In the genomic region with DNA sequence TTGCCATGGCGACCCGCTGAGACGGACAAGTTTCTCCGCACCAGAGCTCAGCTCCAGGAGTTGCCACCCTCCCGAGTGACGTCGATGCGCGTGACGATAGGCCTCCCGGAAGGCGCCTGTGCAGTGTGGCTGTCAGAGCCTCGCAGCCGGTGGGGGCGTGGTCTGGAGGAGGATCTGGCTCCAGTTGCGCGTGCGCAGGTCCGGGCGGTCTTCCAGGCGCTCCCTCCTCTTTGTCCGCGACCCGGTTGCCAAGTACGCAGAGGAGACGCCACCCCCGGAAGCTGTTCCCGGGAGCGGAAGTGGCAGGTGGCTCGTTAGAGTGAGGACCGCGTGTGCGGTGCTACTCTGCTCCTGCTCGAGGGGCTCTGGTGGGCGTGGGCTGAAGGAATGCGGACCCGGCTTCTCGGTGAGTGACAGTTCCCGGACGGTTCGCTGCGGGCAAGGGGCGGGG, we compare ENCODE assay signal across 8 mouse cellular contexts. TPM values are rescaled to one million over a fixed set of nuclear protein-coding genes. Genes with fewer than 3 reads are reported as not detected.
DNase-seq lines count a peak whose midpoint lies in the region; ATAC-seq and TF ChIP-seq lines count a peak whose summit lies in the region.

No protein-coding gene starts in this region.

- peak; percentile 58; the same call in 1 of the 2 replicates for TF ChIP-seq POLR2A in olfactory bulb, adult 2 months (IDR thresholded peaks at IDR 0.05; ENCODE audit: insufficient read depth, low read depth, low read length)
- peak; percentile 53 for TF ChIP-seq POLR2A in thymus, adult 2 months (IDR thresholded peaks at IDR 0.05; ENCODE audit: control insufficient read depth, extremely low read depth, insufficient read depth, low read length, poor library complexity)

- H3K4me2 ChIP-seq in forebrain, embryonic 16.5 days (ENCODE audit: low read length): peak overlapping the region; percentile 85
- peak overlapping the region; percentile 73 for H3K4me2 ChIP-seq in lung, embryonic 14.5 days

- H3K27me3 ChIP-seq in G1E (ENCODE audit: insufficient read depth, low read length): no peaks in the 10 kb centered on the region
- no peaks in the 10 kb centered on the region for H3K27me3 ChIP-seq in forebrain, embryonic 16.5 days (replicated peaks; ENCODE audit: control insufficient read depth, insufficient read depth, low read length)
- H3K27me3 ChIP-seq in lung, embryonic 14.5 days (ENCODE audit: insufficient read depth, low read length): no peaks in the 10 kb centered on the region
- H3K27me3 ChIP-seq in thymus, adult 2 months (ENCODE audit: control insufficient read depth, insufficient read depth, low read length): no peaks in the 10 kb centered on the region

- peak; percentile 99 for ATAC-seq in G1E (ENCODE audit: extremely low read depth, insufficient number of reproducible peaks, low FRiP score, poor library complexity, severe bottlenecking)
- peak; percentile 100 for ATAC-seq in forebrain, embryonic 16.5 days
- peak; percentile 99 for ATAC-seq in lung, embryonic 14.5 days (ENCODE audit: insufficient read depth)

- peaks cover 34% of the 10 kb centered on the region for H3K36me3 ChIP-seq in G1E (replicated peaks)
- peaks cover 8% of the 10 kb centered on the region for H3K36me3 ChIP-seq in forebrain, embryonic 16.5 days (ENCODE audit: control insufficient read depth, insufficient read depth)
- H3K36me3 ChIP-seq in lung, embryonic 14.5 days (ENCODE audit: insufficient read depth): peaks cover 18% of the 10 kb centered on the region
- peaks cover 12% of the 10 kb centered on the region for H3K36me3 ChIP-seq in thymus, adult 2 months (ENCODE audit: control insufficient read depth, insufficient read depth, low read length)

- no peaks in the 10 kb centered on the region for H3K9me3 ChIP-seq in G1E (replicated peaks)
- no peaks in the 10 kb centered on the region for H3K9me3 ChIP-seq in forebrain, embryonic 16.5 days (ENCODE audit: control insufficient read depth, low read length)
- no peaks in the 10 kb centered on the region for H3K9me3 ChIP-seq in lung, embryonic 14.5 days (ENCODE audit: low read depth, low read length)

- WGBS in forebrain, embryonic 16.5 days: under 1% methylated on average over 43 of the region's 43 CpGs
- under 1% methylated on average over 43 of the region's 43 CpGs for WGBS in lung, embryonic 14.5 days
- WGBS in olfactory bulb, adult 2 months: 0% methylated on average over 43 of the region's 43 CpGs
- WGBS in thymus, adult 2 months: under 1% methylated on average over 43 of the region's 43 CpGs

- H3K27ac ChIP-seq in forebrain, embryonic 16.5 days (ENCODE audit: low read length): peak overlapping the region; percentile 73
- H3K27ac ChIP-seq in layer of hippocampus, adult 2 months: peak overlapping the region; percentile 90
- H3K27ac ChIP-seq in lung, embryonic 14.5 days (ENCODE audit: low read depth): no peak overlapping the region
- peak overlapping the region; percentile 85 for H3K27ac ChIP-seq in olfactory bulb, adult 2 months (ENCODE audit: insufficient read depth, low read depth, low read length)
- no peak overlapping the region for H3K27ac ChIP-seq in thymus, adult 2 months (ENCODE audit: control insufficient read depth, insufficient read depth, low read length)

- intact Hi-C loops in heart, postnatal 36 days (cut with DNase I): loop anchor here (2.0 to 10.0 kb wide), 2 partner anchors 401 to 523 kb away; partner anchors contain the start of genes Ist1 and Vac14

- peaks cover 17% of the 10 kb centered on the region for H3K4me1 ChIP-seq in G1E (ENCODE audit: insufficient read depth, low read depth, low read length)
- H3K4me1 ChIP-seq in forebrain, embryonic 16.5 days (replicated peaks; ENCODE audit: control insufficient read depth, insufficient read depth, low read length): peaks cover 17% of the 10 kb centered on the region
- H3K4me1 ChIP-seq in lung, embryonic 14.5 days (ENCODE audit: insufficient read depth): peaks cover 3% of the 10 kb centered on the region; the same call in 1 of the 2 replicates
- H3K4me1 ChIP-seq in olfactory bulb, adult 2 months (ENCODE audit: control insufficient read depth, insufficient read depth, low read length): peaks cover 7% of the 10 kb centered on the region
- no peaks in the 10 kb centered on the region; the same call in 1 of the 2 replicates for H3K4me1 ChIP-seq in thymus, adult 2 months (replicated peaks; ENCODE audit: control insufficient read depth, insufficient read depth, low read length)

- H3K9ac ChIP-seq in forebrain, embryonic 16.5 days (replicated peaks; ENCODE audit: low read depth, low read length): peak overlapping the region; percentile 38
- peak overlapping the region; percentile 45 for H3K9ac ChIP-seq in lung, embryonic 14.5 days

- TF ChIP-seq CTCF in G1E (IDR thresholded peaks at IDR 0.05; ENCODE audit: low read depth, low read length): no peak
- no peak for TF ChIP-seq CTCF in layer of hippocampus, adult 2 months (conservative IDR thresholded peaks at IDR 0.05)
- no peak for TF ChIP-seq CTCF in lung, embryonic 14.5 days (IDR thresholded peaks at IDR 0.05; ENCODE audit: low read depth)
- TF ChIP-seq CTCF in olfactory bulb, adult 2 months (IDR thresholded peaks at IDR 0.05; ENCODE audit: insufficient read depth, low read depth, low read length): no peak
- peak; percentile 68; the same call in 1 of the 2 replicates for TF ChIP-seq CTCF in thymus, adult 2 months (IDR thresholded peaks at IDR 0.05; ENCODE audit: borderline replicate concordance, control insufficient read depth, extremely low read depth, insufficient read depth, low read length, poor library complexity)

- DNase-seq in G1E (ENCODE audit: low spot score): peak; percentile 93
- peak; percentile 100 for DNase-seq in cerebellum, adult 18-20 months
- DNase-seq in heart, postnatal 36 days: peak; percentile 99
- DNase-seq in layer of hippocampus, adult 2 months (ENCODE audit: low spot score in 2 of 2): peak; percentile 100
- DNase-seq in lung, embryonic 14.5 days: peak; percentile 99
- DNase-seq in thymus, adult 2 months: peak; percentile 99

- H3K4me3 ChIP-seq in G1E (ENCODE audit: low read depth, low read length): peak overlapping the region; percentile 82
- H3K4me3 ChIP-seq in forebrain, embryonic 16.5 days (replicated peaks; ENCODE audit: low read length): peak overlapping the region; percentile 50
- H3K4me3 ChIP-seq in layer of hippocampus, adult 2 months: peak overlapping the region; percentile 80
- H3K4me3 ChIP-seq in lung, embryonic 14.5 days (ENCODE audit: low read depth, low read length): peak overlapping the region; percentile 60
- peak overlapping the region; percentile 76 for H3K4me3 ChIP-seq in olfactory bulb, adult 2 months (ENCODE audit: insufficient read depth, low read depth, low read length)
- H3K4me3 ChIP-seq in thymus, adult 2 months (ENCODE audit: control insufficient read depth, insufficient read depth, low read length): peak overlapping the region; percentile 57

RNA-seq across cellular contexts. Expression of gene Cmtr2, which starts 2.2 kb away (rescaled TPM):
- total RNA-seq in G1E (2014; fragmentation: Nextera tagmentation) (10.5 and 12.2 TPM in 2 replicates), G1E (2017) (14.4 and 17.1 TPM in 2 replicates)
- 1.3 and 1.5 TPM in 2 replicates for polyA plus RNA-seq in G1E (2012)
- polyA plus RNA-seq in forebrain, embryonic 16.5 days (2015; fragmentation: Nextera tagmentation; extraction: Ambion mirVana): 14.6 and 14.7 TPM in 2 replicates
- total RNA-seq in heart, postnatal 36 days (2021): 1 to 10 TPM; 2.0 to 2.9 TPM
- 1 to 10 TPM; 5.9 TPM for total RNA-seq in layer of hippocampus, adult 2 months (2021)
- 8.3 and 8.9 TPM in 2 replicates for polyA plus RNA-seq in lung, embryonic 14.5 days (2014; fragmentation: Nextera tagmentation; extraction: Ambion mirVana)
- not detected in 2 replicates for polyA plus RNA-seq in olfactory bulb, adult 2 months (2012; ENCODE audit: insufficient read depth, insufficient read length, low replicate concordance, missing spikeins)
- polyA plus RNA-seq in thymus, adult 2 months (2012; rRNA removed): 5.9 and 6.4 TPM in 2 replicates

RNA-seq across cellular contexts. Expression of gene Hydin, which starts 49.1 kb away (rescaled TPM):
- total RNA-seq in G1E (2014; fragmentation: Nextera tagmentation): not detected in 2 replicates
- under 0.01 and 0.05 TPM in 2 replicates for total RNA-seq in G1E (2017)
- polyA plus RNA-seq in G1E (2012): not detected in 2 replicates
- polyA plus RNA-seq in forebrain, embryonic 16.5 days (2015; fragmentation: Nextera tagmentation; extraction: Ambion mirVana): 0.32 and 0.52 TPM in 2 replicates
- total RNA-seq in heart, postnatal 36 days (2021): under 1 TPM; 0.14 to 0.17 TPM
- under 1 TPM; 0.42 to 0.67 TPM for total RNA-seq in layer of hippocampus, adult 2 months (2021)
- polyA plus RNA-seq in lung, embryonic 14.5 days (2014; fragmentation: Nextera tagmentation; extraction: Ambion mirVana): 0.12 and 0.18 TPM in 2 replicates
- not detected in 2 replicates for polyA plus RNA-seq in olfactory bulb, adult 2 months (2012; ENCODE audit: insufficient read depth, insufficient read length, low replicate concordance, missing spikeins)
- polyA plus RNA-seq in thymus, adult 2 months (2012; rRNA removed): 0.13 and 0.19 TPM in 2 replicates

RNA-seq across cellular contexts. Expression of gene Calb2, which starts 49.7 kb away (rescaled TPM):
- total RNA-seq in G1E (2014; fragmentation: Nextera tagmentation) (not detected in 2 replicates), G1E (2017) (not detected in 2 replicates)
- polyA plus RNA-seq in G1E (2012): not detected in 2 replicates
- 58.7 and 93.1 TPM in 2 replicates for polyA plus RNA-seq in forebrain, embryonic 16.5 days (2015; fragmentation: Nextera tagmentation; extraction: Ambion mirVana)
- total RNA-seq in heart, postnatal 36 days (2021): not detected
- total RNA-seq in layer of hippocampus, adult 2 months (2021): 10 to 100 TPM; 32.4 to 41.5 TPM
- polyA plus RNA-seq in lung, embryonic 14.5 days (2014; fragmentation: Nextera tagmentation; extraction: Ambion mirVana): 22.7 and 23.0 TPM in 2 replicates
- polyA plus RNA-seq in olfactory bulb, adult 2 months (2012; ENCODE audit: insufficient read depth, insufficient read length, low replicate concordance, missing spikeins): not detected in 2 replicates
- 0.73 and 0.84 TPM in 2 replicates for polyA plus RNA-seq in thymus, adult 2 months (2012; rRNA removed)

Comparison
In these comparisons a context has a peak if more than half of its experiments do, and no peak if none do; other contexts are left out.
1. H3K27ac ChIP-seq: peak in forebrain, embryonic 16.5 days (single experiment), layer of hippocampus, adult 2 months (single experiment) and olfactory bulb, adult 2 months (single experiment); none in lung, embryonic 14.5 days (single experiment) and thymus, adult 2 months (single experiment).
2. RNA of gene Calb2, which starts 49.7 kb away (polyA plus RNA-seq): not detected in olfactory bulb, adult 2 months, 58.7 to 93.1 TPM in forebrain, embryonic 16.5 days and 22.7 to 23.0 TPM in lung, embryonic 14.5 days; 0.73 to 0.84 TPM in thymus, adult 2 months and not detected in G1E; every median in the first group is over 10 times any median in the second.
3. Peak in every context shown above with its lines, with median percentiles within 50 percentile points of each other: ATAC-seq, DNase-seq and H3K4me3 ChIP-seq.